Mouse (Mus musculus) T-helper 2 cell (primary cell): ENCODE measurements around the gene Prepl.

Experiments
- in situ Hi-C: fragments of 300-600 bp; cut with MboI, MseI; formaldehyde crosslinking; loops from one replicate; pipeline ENCODE4 v1.15.1; 2025; ENCODE audit warnings: high pct_unique_total_duplicates

Prepl gene

GRCm38 (mm10) chr17:85024237-85024636, 65.8 kb downstream of the Prepl start:
- in situ Hi-C loops, result no loop called here

- in situ Hi-C loops, result no loop called here
Observed at GRCm38 (mm10) chr17:85023247-85024167, 66.5 kb downstream of the Prepl start.

GRCm38 (mm10) chr17:85020343-85020742, 69.7 kb downstream of the Prepl start:
- in situ Hi-C loops, result no loop called here

DNA sequence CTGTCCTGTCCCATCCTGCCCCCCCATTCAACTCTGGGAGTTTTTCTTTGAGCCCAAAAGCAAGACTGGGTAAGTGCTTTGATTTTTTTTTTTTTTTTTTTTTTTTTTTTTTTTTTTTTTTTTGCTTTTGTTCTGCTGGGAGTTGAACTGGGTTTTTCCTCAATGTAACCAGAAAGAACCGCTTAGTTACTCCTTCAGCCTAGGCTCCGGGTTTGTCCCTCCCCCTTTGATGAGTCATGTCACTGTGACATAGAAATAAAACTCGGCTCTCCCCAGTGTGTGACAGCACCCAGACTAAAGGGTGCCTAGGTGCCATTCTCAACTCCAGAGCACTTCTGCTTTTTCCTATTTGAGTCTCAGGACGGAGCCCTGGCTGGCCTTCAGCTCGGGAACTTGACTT, 71.2 kb downstream of the Prepl start:
- in situ Hi-C loops, result no loop called here

DNA sequence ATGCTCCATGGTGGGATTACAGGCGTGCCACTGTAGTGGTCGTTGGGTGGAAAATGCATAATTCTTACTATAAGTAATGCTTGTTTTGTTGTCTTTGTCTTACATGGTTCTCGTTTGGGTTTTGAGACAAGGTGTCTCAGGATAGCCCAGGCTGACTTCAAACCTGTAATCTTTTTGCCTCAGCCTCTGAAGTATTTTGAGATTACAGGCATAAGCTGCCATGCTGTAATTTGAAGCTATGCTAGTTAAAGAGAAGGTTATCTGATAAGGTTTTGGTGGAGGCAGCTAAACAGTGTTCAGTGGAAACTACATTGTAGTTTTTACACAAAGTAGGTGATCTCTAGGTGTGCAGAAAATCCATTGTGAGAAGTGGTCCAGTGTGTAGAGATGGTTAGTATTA, 71.7 kb downstream of the Prepl start:
- in situ Hi-C loops, result no loop called here

- in situ Hi-C loops, result no loop called here
Observed at GRCm38 (mm10) chr17:85014632-85015031, 75.4 kb downstream of the Prepl start.

DNA sequence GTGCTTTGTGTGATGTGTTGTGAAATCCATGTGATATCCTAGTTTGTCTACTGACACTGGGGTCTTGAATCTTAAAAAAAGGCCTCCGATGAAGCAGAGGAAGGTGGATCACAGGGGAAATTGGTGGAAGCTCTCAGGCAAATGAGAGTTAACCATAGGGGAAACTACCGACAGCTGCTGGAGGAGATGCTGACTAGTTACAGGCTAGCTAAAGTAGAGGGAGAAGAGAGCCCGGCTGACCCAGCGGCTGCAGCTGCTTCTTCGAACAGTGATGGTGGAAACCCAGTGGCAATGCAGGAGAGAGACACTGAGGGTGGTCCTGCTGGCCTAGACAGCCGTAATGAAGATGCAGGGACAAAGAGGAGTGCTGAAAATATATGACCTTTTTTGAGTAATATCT, 76.6 kb downstream of the Prepl start:
- in situ Hi-C loops, result no loop called here
